Mouse (Mus musculus): ENCODE measurements around the gene Wdr61. TPM values are rescaled to one million over a fixed set of nuclear protein-coding genes. Genes with fewer than 3 reads are reported as not detected.
A peak's percentile ranks its signal among the peaks of the same experiment; 100 is the strongest.

Gene Wdr61
- polyA plus RNA-seq, 1 experiment from 2014 or later, result 179 TPM

GRCm38 (mm10) chr9:54736284-54736701 lies 2.0 kb upstream of the Wdr61 start:
- Histone ChIP-seq H3K9ac (ENCODE audit: low read length) (no peak overlapping the region), H3K4me2 (no peak overlapping the region), H3K4me3 (ENCODE audit: low read depth, low read length) (no peak overlapping the region), H3K27me3 (ENCODE audit: control insufficient read depth, insufficient read depth, low read length) (no peaks in the 10 kb centered on the region), H3K36me3 (ENCODE audit: control insufficient read depth, insufficient read depth, low read length) (no peaks in the 10 kb centered on the region), H3K9me3 (ENCODE audit: control insufficient read depth, low read length) (no peaks in the 10 kb centered on the region), H3K27ac (ENCODE audit: low read depth, low read length) (no peak overlapping the region), H3K4me1 (ENCODE audit: control insufficient read depth, insufficient read depth, low read length) (peaks cover 11% of the 10 kb centered on the region)
- DNase-seq (ENCODE audit: low spot score, missing footprints), result peak; percentile 94
- ATAC-seq (ENCODE audit: low FRiP score), result peak; percentile 22; the same call in 1 of the 2 replicates
- 18% methylated on average over 9 of the region's 9 CpGs for WGBS

- Histone ChIP-seq H3K4me2 (peak overlapping the region; percentile 78), H3K9me3 (ENCODE audit: control insufficient read depth, low read length) (no peaks in the 10 kb centered on the region), H3K36me3 (ENCODE audit: control insufficient read depth, insufficient read depth, low read length) (no peaks in the 10 kb centered on the region), H3K9ac (ENCODE audit: low read length) (peak overlapping the region; percentile 75; the same call in 1 of the 2 replicates), H3K27ac (ENCODE audit: low read depth, low read length) (no peak overlapping the region), H3K27me3 (ENCODE audit: control insufficient read depth, insufficient read depth, low read length) (no peaks in the 10 kb centered on the region), H3K4me1 (ENCODE audit: control insufficient read depth, insufficient read depth, low read length) (peaks cover 8% of the 10 kb centered on the region), H3K4me3 (ENCODE audit: low read depth, low read length) (peak overlapping the region; percentile 71)
- WGBS, result 21% methylated on average over 11 of the region's 11 CpGs
- ATAC-seq (ENCODE audit: low FRiP score) (peak; percentile 26; the same call in 1 of the 2 replicates), DNase-seq (ENCODE audit: low spot score, missing footprints) (no peak)
Measured at GRCm38 (mm10) chr9:54734639-54735252, 427 bp upstream of the Wdr61 start.

GRCm38 (mm10) chr9:54732122-54732521 lies 2.2 kb downstream of the Wdr61 start:
- ATAC-seq (ENCODE audit: low FRiP score), result no peak
- H3K27ac ChIP-seq (ENCODE audit: low read depth, low read length), result no peak overlapping the region
- DNase-seq (ENCODE audit: low spot score, missing footprints), result no peak

GRCm38 (mm10) chr9:54726315-54726714 lies 8.0 kb downstream of the Wdr61 start:
- H3K9ac ChIP-seq (ENCODE audit: low read length), result no peak overlapping the region
- 84% methylated on average over 5 of the region's 5 CpGs for WGBS
- H3K4me2 ChIP-seq, result no peak overlapping the region
- no peaks in the 10 kb centered on the region for H3K27me3 ChIP-seq (ENCODE audit: control insufficient read depth, insufficient read depth, low read length)
- H3K4me3 ChIP-seq (ENCODE audit: low read depth, low read length), result no peak overlapping the region
- ATAC-seq (ENCODE audit: low FRiP score), result no peak
- no peak overlapping the region for H3K27ac ChIP-seq (ENCODE audit: low read depth, low read length)
- no peaks in the 10 kb centered on the region for H3K9me3 ChIP-seq (ENCODE audit: control insufficient read depth, low read length)
- no peaks in the 10 kb centered on the region for H3K4me1 ChIP-seq (ENCODE audit: control insufficient read depth, insufficient read depth, low read length)
- H3K36me3 ChIP-seq (ENCODE audit: control insufficient read depth, insufficient read depth, low read length), result peaks cover 11% of the 10 kb centered on the region
- no peak for DNase-seq (ENCODE audit: low spot score, missing footprints)

More at GRCm38 (mm10) chr9:54732122-54732521, 2.2 kb downstream of the Wdr61 start:
- WGBS, result 90% methylated on average over 2 of the region's 2 CpGs
- H3K4me1 ChIP-seq (ENCODE audit: control insufficient read depth, insufficient read depth, low read length), result peaks cover 8% of the 10 kb centered on the region
- no peaks in the 10 kb centered on the region for H3K27me3 ChIP-seq (ENCODE audit: control insufficient read depth, insufficient read depth, low read length)
- no peak overlapping the region for H3K4me3 ChIP-seq (ENCODE audit: low read depth, low read length)
- peaks cover 5% of the 10 kb centered on the region; the same call in 1 of the 2 replicates for H3K36me3 ChIP-seq (ENCODE audit: control insufficient read depth, insufficient read depth, low read length)
- H3K4me2 ChIP-seq, result no peak overlapping the region
- no peaks in the 10 kb centered on the region for H3K9me3 ChIP-seq (ENCODE audit: control insufficient read depth, low read length)
- H3K9ac ChIP-seq (ENCODE audit: low read length), result no peak overlapping the region

- ATAC-seq (ENCODE audit: low FRiP score) (no peak), DNase-seq (ENCODE audit: low spot score, missing footprints) (no peak)
- no peaks in the 10 kb centered on the region for H3K27me3 ChIP-seq (ENCODE audit: control insufficient read depth, insufficient read depth, low read length)
- no peaks in the 10 kb centered on the region for H3K9me3 ChIP-seq (ENCODE audit: control insufficient read depth, low read length)
- H3K4me2 ChIP-seq, result no peak overlapping the region
- H3K4me3 ChIP-seq (ENCODE audit: low read depth, low read length), result no peak overlapping the region
- 91% methylated on average over 4 of the region's 4 CpGs for WGBS
- peaks cover 11% of the 10 kb centered on the region for H3K36me3 ChIP-seq (ENCODE audit: control insufficient read depth, insufficient read depth, low read length)
- no peak overlapping the region for H3K27ac ChIP-seq (ENCODE audit: low read depth, low read length)
- no peak overlapping the region for H3K9ac ChIP-seq (ENCODE audit: low read length)
- no peaks in the 10 kb centered on the region for H3K4me1 ChIP-seq (ENCODE audit: control insufficient read depth, insufficient read depth, low read length)
Measured at GRCm38 (mm10) chr9:54722596-54722995, 11.7 kb downstream of the Wdr61 start.

GRCm38 (mm10) chr9:54722156-54722555 lies 12.2 kb downstream of the Wdr61 start:
- WGBS, result 88% methylated on average over 7 of the region's 7 CpGs
- DNase-seq (ENCODE audit: low spot score, missing footprints), result no peak
- Histone ChIP-seq H3K4me3 (ENCODE audit: low read depth, low read length) (no peak overlapping the region), H3K9me3 (ENCODE audit: control insufficient read depth, low read length) (no peaks in the 10 kb centered on the region), H3K27ac (ENCODE audit: low read depth, low read length) (no peak overlapping the region), H3K4me1 (ENCODE audit: control insufficient read depth, insufficient read depth, low read length) (no peaks in the 10 kb centered on the region), H3K27me3 (ENCODE audit: control insufficient read depth, insufficient read depth, low read length) (no peaks in the 10 kb centered on the region), H3K9ac (ENCODE audit: low read length) (no peak overlapping the region), H3K4me2 (no peak overlapping the region), H3K36me3 (ENCODE audit: control insufficient read depth, insufficient read depth, low read length) (peaks cover 7% of the 10 kb centered on the region)
- ATAC-seq (ENCODE audit: low FRiP score), result no peak

GRCm38 (mm10) chr9:54717527-54717926 lies 16.8 kb downstream of the Wdr61 start:
- no peak overlapping the region for H3K4me3 ChIP-seq (ENCODE audit: low read depth, low read length)

GRCm38 (mm10) chr9:54715776-54716175 lies 18.5 kb downstream of the Wdr61 start:
- Histone ChIP-seq H3K4me3 (ENCODE audit: low read depth, low read length) (no peak overlapping the region), H3K27ac (ENCODE audit: low read depth, low read length) (no peak overlapping the region), H3K4me1 (ENCODE audit: control insufficient read depth, insufficient read depth, low read length) (no peaks in the 10 kb centered on the region), H3K36me3 (ENCODE audit: control insufficient read depth, insufficient read depth, low read length) (peaks cover 7% of the 10 kb centered on the region; the same call in 1 of the 2 replicates), H3K4me2 (no peak overlapping the region), H3K9ac (ENCODE audit: low read length) (no peak overlapping the region), H3K9me3 (ENCODE audit: control insufficient read depth, low read length) (no peaks in the 10 kb centered on the region), H3K27me3 (ENCODE audit: control insufficient read depth, insufficient read depth, low read length) (no peaks in the 10 kb centered on the region)
- DNase-seq (ENCODE audit: low spot score, missing footprints) (no peak), ATAC-seq (ENCODE audit: low FRiP score) (no peak)
- 95% methylated on average over 3 of the region's 3 CpGs for whole genome bisulfite sequencing

More at GRCm38 (mm10) chr9:54717527-54717926, 16.8 kb downstream of the Wdr61 start:
- no peaks in the 10 kb centered on the region for H3K9me3 ChIP-seq (ENCODE audit: control insufficient read depth, low read length)
- DNase-seq (ENCODE audit: low spot score, missing footprints), result no peak
- H3K36me3 ChIP-seq (ENCODE audit: control insufficient read depth, insufficient read depth, low read length), result peaks cover 7% of the 10 kb centered on the region; the same call in 1 of the 2 replicates
- H3K4me1 ChIP-seq (ENCODE audit: control insufficient read depth, insufficient read depth, low read length), result no peaks in the 10 kb centered on the region
- no peak overlapping the region for H3K27ac ChIP-seq (ENCODE audit: low read depth, low read length)
- no peak overlapping the region for H3K9ac ChIP-seq (ENCODE audit: low read length)
- no peak for ATAC-seq (ENCODE audit: low FRiP score)
- no peak overlapping the region for H3K4me2 ChIP-seq
- H3K27me3 ChIP-seq (ENCODE audit: control insufficient read depth, insufficient read depth, low read length), result no peaks in the 10 kb centered on the region
- 84% methylated on average over 3 of the region's 3 CpGs for whole genome bisulfite sequencing

GRCm38 (mm10) chr9:54708085-54708484 lies 26.2 kb downstream of the Wdr61 start:
- DNase-seq (ENCODE audit: low spot score, missing footprints), result no peak
- 87% methylated on average over 5 of the region's 5 CpGs for WGBS
- Histone ChIP-seq H3K27ac (ENCODE audit: low read depth, low read length) (no peak overlapping the region), H3K4me1 (ENCODE audit: control insufficient read depth, insufficient read depth, low read length) (no peaks in the 10 kb centered on the region), H3K9ac (ENCODE audit: low read length) (no peak overlapping the region), H3K36me3 (ENCODE audit: control insufficient read depth, insufficient read depth, low read length) (no peaks in the 10 kb centered on the region), H3K4me3 (ENCODE audit: low read depth, low read length) (no peak overlapping the region), H3K27me3 (ENCODE audit: control insufficient read depth, insufficient read depth, low read length) (no peaks in the 10 kb centered on the region; the same call in 1 of the 2 replicates), H3K9me3 (ENCODE audit: control insufficient read depth, low read length) (no peaks in the 10 kb centered on the region), H3K4me2 (no peak overlapping the region)
- no peak for ATAC-seq (ENCODE audit: low FRiP score)

All from midbrain, embryonic 11.5 days (tissue).